ENCODE assay signal across 10 mouse cellular contexts in genomic region chr10:99169765-99170129, GRCm38 (mm10). TPM values are rescaled to one million over a fixed set of nuclear protein-coding genes. Genes with fewer than 3 reads are reported as not detected.
A peak's percentile ranks its signal among the peaks of the same experiment; 100 is the strongest.
DNase-seq lines count a peak whose midpoint lies in the region; ATAC-seq and TF ChIP-seq lines count a peak whose summit lies in the region.
"Had no signal": no experiment of that assay in that cellular context is flagged by ENCODE, and none has a peak within 500 bp of the region (broad histone marks: within the 10 kb centered on the region; RNA-seq: fewer than 3 reads in every experiment).

No protein-coding gene starts in this region.

- no peak for TF ChIP-seq EP300 in heart, postnatal 0 days (IDR thresholded peaks at IDR 0.05; ENCODE audit: low read depth)

- WGBS in heart, postnatal 0 days: 50% methylated on average over 5 of the region's 5 CpGs
- WGBS in midbrain, embryonic 10.5 days: 91% methylated on average over 5 of the region's 5 CpGs

- H3K4me3 ChIP-seq in layer of hippocampus, adult 2 months: no peak overlapping the region
- no peak overlapping the region for H3K4me3 ChIP-seq in bone marrow macrophage, adult 2 months (ENCODE audit: insufficient read depth, low read length)
- H3K4me3 ChIP-seq in heart, postnatal 0 days (ENCODE audit: low read depth, low read length): no peak overlapping the region
- no peak overlapping the region for H3K4me3 ChIP-seq in midbrain, embryonic 10.5 days
- H3K4me3 ChIP-seq: neural tube, embryonic 13.5 days had no signal

- no peak for TF ChIP-seq CTCF in layer of hippocampus, adult 2 months (conservative IDR thresholded peaks at IDR 0.05)
- TF ChIP-seq CTCF in bone marrow macrophage, adult 2 months (IDR thresholded peaks at IDR 0.05; ENCODE audit: low read depth, low read length): no peak
- no peak for TF ChIP-seq CTCF in heart, postnatal 0 days (IDR thresholded peaks at IDR 0.05; ENCODE audit: low read depth)

- no peaks in the 10 kb centered on the region for H3K9me3 ChIP-seq in heart, postnatal 0 days (replicated peaks; ENCODE audit: control insufficient read depth, low read length)
- H3K9me3 ChIP-seq in midbrain, embryonic 10.5 days (replicated peaks): no peaks in the 10 kb centered on the region
- H3K9me3 ChIP-seq: neural tube, embryonic 13.5 days had no signal

- DNase-seq in layer of hippocampus, adult 2 months (ENCODE audit: low spot score in 2 of 2): no peak
- DNase-seq in layer of hippocampus, postnatal 10 days (ENCODE audit: low spot score in 2 of 2): no peak
- DNase-seq in heart, postnatal 0 days (ENCODE audit: low spot score): peak; percentile 85
- peak; percentile 48 for DNase-seq in lung, postnatal 14 days
- DNase-seq in urinary bladder, adult 2 months (ENCODE audit: low spot score): no peak
- no peak for DNase-seq in cerebellum, adult 9-11 months
- DNase-seq in midbrain, embryonic 10.5 days (ENCODE audit: low spot score): no peak

- no peak overlapping the region for H3K4me2 ChIP-seq in heart, postnatal 0 days (ENCODE audit: low read depth, low read length)
- H3K4me2 ChIP-seq: neural tube, embryonic 13.5 days had no signal

- no peak overlapping the region for H3K9ac ChIP-seq in heart, postnatal 0 days (replicated peaks; ENCODE audit: low read depth, low read length)
- H3K9ac ChIP-seq: neural tube, embryonic 13.5 days had no signal

- no peaks in the 10 kb centered on the region for H3K27me3 ChIP-seq in heart, postnatal 0 days (ENCODE audit: control insufficient read depth, insufficient read depth, low read length)
- no peaks in the 10 kb centered on the region for H3K27me3 ChIP-seq in midbrain, embryonic 10.5 days (ENCODE audit: low read depth, poor library complexity, severe bottlenecking)
- H3K27me3 ChIP-seq: neural tube, embryonic 13.5 days had no signal

- ATAC-seq in heart, postnatal 0 days (ENCODE audit: insufficient read depth, low read depth): peak; percentile 58

- no peaks in the 10 kb centered on the region for H3K36me3 ChIP-seq in heart, postnatal 0 days (replicated peaks; ENCODE audit: control insufficient read depth, insufficient read depth, low read length)
- no peaks in the 10 kb centered on the region; the same call in 1 of the 2 replicates for H3K36me3 ChIP-seq in midbrain, embryonic 10.5 days

- H3K27ac ChIP-seq in layer of hippocampus, adult 2 months: peak overlapping the region; percentile 66
- peak overlapping the region; percentile 56 for H3K27ac ChIP-seq in bone marrow macrophage, adult 2 months (ENCODE audit: insufficient read depth, low read depth, low read length)
- peak overlapping the region; percentile 62 for H3K27ac ChIP-seq in heart, postnatal 0 days (ENCODE audit: low read depth)
- no peak overlapping the region for H3K27ac ChIP-seq in midbrain, embryonic 10.5 days (replicated peaks)
- H3K27ac ChIP-seq: neural tube, embryonic 13.5 days had no signal

- peaks cover 39% of the 10 kb centered on the region for H3K4me1 ChIP-seq in bone marrow macrophage, adult 2 months (ENCODE audit: control insufficient read depth, insufficient read depth, low read length)
- peaks cover 16% of the 10 kb centered on the region; the same call in 1 of the 2 replicates for H3K4me1 ChIP-seq in heart, postnatal 0 days (ENCODE audit: control insufficient read depth, insufficient read depth)
- peaks cover 29% of the 10 kb centered on the region for H3K4me1 ChIP-seq in midbrain, embryonic 10.5 days

- TF ChIP-seq POLR2A in bone marrow macrophage, adult 2 months (IDR thresholded peaks at IDR 0.05; ENCODE audit: borderline replicate concordance, low read depth, low read length): no peak

RNA-seq across cellular contexts. Expression of gene Phxr2, which starts 43.6 kb away (rescaled TPM):
- total RNA-seq in layer of hippocampus, adult 2 months (2021): not detected
- total RNA-seq in layer of hippocampus, postnatal 10 days (2021): not detected
- polyA plus RNA-seq in bone marrow macrophage, adult 2 months (2012; ENCODE audit: insufficient read depth, insufficient read length, missing spikeins): not detected in 2 replicates
- total RNA-seq in heart, postnatal 0 days (2014; rRNA removed; ENCODE audit: low replicate concordance): not detected in 2 replicates
- polyA plus RNA-seq in heart, postnatal 0 days (2015; fragmentation: Nextera tagmentation; extraction: Ambion mirVana): not detected in 2 replicates
- not detected in 2 replicates for polyA plus RNA-seq in urinary bladder, adult 2 months (2012; rRNA removed)
- 0.11 and 0.23 TPM in 2 replicates for polyA plus RNA-seq in midbrain, embryonic 10.5 days (2016; fragmentation: Nextera tagmentation; extraction: Ambion mirVana)
- total RNA-seq: layer of hippocampus, adult 18-20 months had no signal
- polyA plus RNA-seq: neural tube, embryonic 13.5 days had no signal

Comparison
In these comparisons a context has a peak if more than half of its experiments do, and no peak if none do; other contexts are left out.
1. DNase-seq: peak in heart, postnatal 0 days (single experiment) and lung, postnatal 14 days (single experiment); none in layer of hippocampus, adult 2 months (0 of 2), layer of hippocampus, postnatal 10 days (0 of 2), urinary bladder, adult 2 months (single experiment), cerebellum, adult 9-11 months (single experiment) and midbrain, embryonic 10.5 days (single experiment).